Mouse (Mus musculus) heart, postnatal 0 days (tissue): ENCODE results near the gene St3gal3.

Source experiments
- CTCF ChIP-seq: IDR thresholded peaks from 2 replicates; pipeline ENCODE4 v1.5.1; 2016; ENCODE audit warnings: antibody characterized with exemption, control low read depth, low read depth
- EP300 ChIP-seq: IDR thresholded peaks from 2 replicates; pipeline ENCODE4 v1.6.1; 2016; ENCODE audit warnings: antibody characterized with exemption, low read depth

GRCm38 (mm10) chr4:118035090-118035489 lies 99.6 kb downstream of the St3gal3 start:
- no peak for TF ChIP-seq CTCF
- no peak for TF ChIP-seq EP300
